Mouse (Mus musculus) skeletal muscle tissue, adult 2 months (tissue): ENCODE measurements around the gene Draxin.

ENCODE experiments used
- DNase-seq: peaks from one replicate; pipeline ENCODE4 v3.0.0-alpha.2; 2012; ENCODE audit warnings: low read depth, low spot score

Gene Draxin

GRCm38 (mm10) chr4:148115467-148115866 lies 15.0 kb downstream of the Draxin start:
- DNase-seq = no peak

GRCm38 (mm10) chr4:148114758-148115391 lies 15.6 kb downstream of the Draxin start:
- DNase-seq = peak; percentile 73

- DNase-seq = no peak
These were observed 18.0 kb downstream of the Draxin start for GRCm38 (mm10) chr4:148112519-148112918.

GRCm38 (mm10) chr4:148109215-148109614 lies 21.3 kb downstream of the Draxin start:
- no peak for DNase-seq

- DNase-seq = no peak
These were observed 21.9 kb downstream of the Draxin start for GRCm38 (mm10) chr4:148108565-148109100.

GRCm38 (mm10) chr4:148107621-148108291 lies 22.7 kb downstream of the Draxin start:
- peak; percentile 44 for DNase-seq

GRCm38 (mm10) chr4:148104146-148104545 lies 26.4 kb downstream of the Draxin start:
- DNase-seq = no peak

GRCm38 (mm10) chr4:148101801-148102527 lies 28.5 kb downstream of the Draxin start:
- no peak for DNase-seq

GRCm38 (mm10) chr4:148098666-148099065 lies 31.8 kb downstream of the Draxin start:
- no peak for DNase-seq

- no peak for DNase-seq
These were observed 32.6 kb downstream of the Draxin start for GRCm38 (mm10) chr4:148097936-148098335.

- DNase-seq = no peak
These were observed 35.4 kb downstream of the Draxin start for GRCm38 (mm10) chr4:148095081-148095480.

GRCm38 (mm10) chr4:148094161-148094560 lies 36.3 kb downstream of the Draxin start:
- no peak for DNase-seq

- no peak for DNase-seq
These were observed 37.8 kb downstream of the Draxin start for GRCm38 (mm10) chr4:148092551-148093271.

- DNase-seq = no peak
These were observed 39.3 kb downstream of the Draxin start for GRCm38 (mm10) chr4:148091181-148091580.

- no peak for DNase-seq
These were observed 41.3 kb downstream of the Draxin start for GRCm38 (mm10) chr4:148089166-148089565.

- DNase-seq = peak; percentile 92
These were observed 42.5 kb downstream of the Draxin start, which contains the start of gene Agtrap for GRCm38 (mm10) chr4:148087907-148088527. Agtrap (minus strand) TSS chr4:148088031.

GRCm38 (mm10) chr4:148087091-148087906 lies 43.2 kb downstream of the Draxin start:
- DNase-seq = no peak

GRCm38 (mm10) chr4:148085907-148086305 lies 44.6 kb downstream of the Draxin start:
- no peak for DNase-seq

GRCm38 (mm10) chr4:148085131-148085906 lies 45.2 kb downstream of the Draxin start:
- no peak for DNase-seq
